Mouse (Mus musculus) midbrain, embryonic 13.5 days (tissue): Measurements from ENCODE around the gene Gins1. TPM values are rescaled to one million over a fixed set of nuclear protein-coding genes. Genes with fewer than 3 reads are reported as not detected.
A peak's percentile ranks its signal among the peaks of the same experiment; 100 is the strongest.
"Not testable (repeated sequence)": the region's sequence is repeated elsewhere in the genome, so short reads cannot be mapped to it uniquely, and the experiment has no call there.

ENCODE experiments used
- ATAC-seq: fragments of 200-750 bp; cut with Nextera tagmentation; 2 replicates; pipeline ENCODE4 v1.8.0; 2017; ENCODE audit warnings: mild to moderate bottlenecking, moderate TSS enrichment, moderate library complexity
- H3K27ac ChIP-seq: fragments of 300-500 bp; sonication (generic); 2 replicates; pipeline ENCODE4 v1.5.1; 2015; ENCODE audit warnings: inconsistent platforms, mild to moderate bottlenecking, moderate library complexity
- H3K27me3 ChIP-seq: fragments of 300-500 bp; sonication (generic); 2 replicates; pipeline ENCODE4 v1.6.1; 2015; ENCODE audit warnings: mild to moderate bottlenecking, inconsistent platforms
- H3K36me3 ChIP-seq: fragments of 300-500 bp; sonication (generic); 2 replicates; pipeline ENCODE4 v1.6.1; 2015; ENCODE audit warnings: mild to moderate bottlenecking, inconsistent platforms
- H3K4me1 ChIP-seq: fragments of 300-500 bp; sonication (generic); replicated peaks from 2 replicates; pipeline ENCODE4 v1.6.1; 2015; ENCODE audit warnings: inconsistent platforms
- H3K4me2 ChIP-seq: fragments of 300-500 bp; sonication (generic); replicated peaks from 2 replicates; pipeline ENCODE4 v1.6.1; 2015; ENCODE audit warnings: moderate library complexity, mild to moderate bottlenecking, inconsistent platforms
- H3K4me3 ChIP-seq: fragments of 300-500 bp; sonication (generic); replicated peaks from 2 replicates; pipeline ENCODE4 v1.5.1; 2015; ENCODE audit warnings: mild to moderate bottlenecking, inconsistent platforms
- H3K9ac ChIP-seq: fragments of 300-500 bp; sonication (generic); replicated peaks from 2 replicates; pipeline ENCODE4 v1.6.1; 2015; ENCODE audit warnings: mild to moderate bottlenecking, inconsistent platforms
- H3K9me3 ChIP-seq: fragments of 300-500 bp; sonication (generic); 2 replicates; pipeline ENCODE4 v1.6.1; 2016; ENCODE audit warnings: mild to moderate bottlenecking, inconsistent platforms
- WGBS: fragments of 180-500 bp; shearing (Covaris S2); methylation state at CpG from one replicate; pipeline ENCODE4 v1.1.7; 2015; 5-methylcytosine and 5-hydroxymethylcytosine counted together
- polyA plus RNA-seq: library from polyadenylated mRNA; unstranded; fragments of >200 nt; fragmentation: Nextera tagmentation; extraction: Ambion mirVana; gene quantifications from 2 replicates; pipeline ENCODE4 v1.2.1, GENCODE M21; 2015

The Gins1 gene
- polyA plus RNA-seq, 1 experiment from 2014 or later, result 33.5 TPM

- Histone ChIP-seq H3K27ac (no peak overlapping the region), H3K4me3 (no peak overlapping the region), H3K4me1 (no peaks in the 10 kb centered on the region), H3K9me3 (no peaks in the 10 kb centered on the region), H3K27me3 (no peaks in the 10 kb centered on the region), H3K9ac (no peak overlapping the region), H3K4me2 (no peak overlapping the region), H3K36me3 (peaks cover 3% of the 10 kb centered on the region; the same call in 1 of the 2 replicates)
- no peak for ATAC-seq
Observed at GRCm38 (mm10) chr2:150886315-150886714, 18.9 kb upstream of the Gins1 start.

- WGBS, result 85% methylated on average over 2 of the region's 2 CpGs
- ATAC-seq, result no peak
Observed at GRCm38 (mm10) chr2:150887370-150887769, 17.8 kb upstream of the Gins1 start.

GRCm38 (mm10) chr2:150894617-150895267 is 10.5 kb upstream of the Gins1 start:
- no peak overlapping the region for H3K4me3 ChIP-seq
- H3K36me3 ChIP-seq, result 0 out of 2 replicates have a peak, but pooled peaks cover 2% of the 10 kb centered on the region
- ATAC-seq, result no peak
- 85% methylated on average over 2 of the region's 2 CpGs for WGBS
- no peaks in the 10 kb centered on the region for H3K27me3 ChIP-seq
- H3K9ac ChIP-seq, result no peak overlapping the region
- no peak overlapping the region for H3K27ac ChIP-seq
- no peaks in the 10 kb centered on the region for H3K4me1 ChIP-seq
- H3K4me2 ChIP-seq, result no peak overlapping the region
- H3K9me3 ChIP-seq, result no peaks in the 10 kb centered on the region

More at GRCm38 (mm10) chr2:150887370-150887769, 17.8 kb upstream of the Gins1 start:
- H3K4me2 ChIP-seq, result no peak overlapping the region
- peaks cover 3% of the 10 kb centered on the region; the same call in 1 of the 2 replicates for H3K36me3 ChIP-seq
- H3K27ac ChIP-seq, result no peak overlapping the region
- no peak overlapping the region for H3K4me3 ChIP-seq
- H3K4me1 ChIP-seq, result no peaks in the 10 kb centered on the region
- no peaks in the 10 kb centered on the region for H3K27me3 ChIP-seq
- no peaks in the 10 kb centered on the region for H3K9me3 ChIP-seq
- H3K9ac ChIP-seq, result no peak overlapping the region

- WGBS, result 89% methylated on average over 7 of the region's 7 CpGs
- no peak for ATAC-seq
Observed at GRCm38 (mm10) chr2:150895691-150896252, 9.4 kb upstream of the Gins1 start.

GRCm38 (mm10) chr2:150900341-150900740 is 4.9 kb upstream of the Gins1 start:
- H3K4me1 ChIP-seq, result peaks cover 21% of the 10 kb centered on the region
- 0 out of 2 replicates have a peak, but pooled peaks cover 8% of the 10 kb centered on the region for H3K36me3 ChIP-seq
- H3K9ac ChIP-seq, result no peak overlapping the region
- ATAC-seq, result no peak
- no peak overlapping the region for H3K4me2 ChIP-seq
- H3K27ac ChIP-seq, result no peak overlapping the region
- no peaks in the 10 kb centered on the region for H3K9me3 ChIP-seq
- WGBS, result 94% methylated on average over 6 of the region's 6 CpGs
- H3K4me3 ChIP-seq, result no peak overlapping the region
- no peaks in the 10 kb centered on the region for H3K27me3 ChIP-seq

More at GRCm38 (mm10) chr2:150895691-150896252, 9.4 kb upstream of the Gins1 start:
- Histone ChIP-seq H3K4me2 (no peak overlapping the region), H3K4me3 (no peak overlapping the region), H3K36me3 (0 out of 2 replicates have a peak, but pooled peaks cover 8% of the 10 kb centered on the region), H3K27me3 (no peaks in the 10 kb centered on the region), H3K27ac (no peak overlapping the region), H3K9ac (no peak overlapping the region), H3K4me1 (no peaks in the 10 kb centered on the region), H3K9me3 (no peaks in the 10 kb centered on the region)

GRCm38 (mm10) chr2:150902347-150902746 is 2.9 kb upstream of the Gins1 start:
- WGBS, result 90% methylated on average over 8 of the region's 8 CpGs
- no peak overlapping the region; the same call in 1 of the 2 replicates for H3K4me3 ChIP-seq

GRCm38 (mm10) chr2:150904272-150904935 is 796 bp upstream of the Gins1 start, which contains the start of gene Abhd12:
Gene Abhd12 (minus strand): TSS chr2:150904741.
- Histone ChIP-seq H3K9ac (peak within 1 kb of the TSS; percentile 92), H3K4me2 (peak within 1 kb of the TSS; percentile 86), H3K9me3 (no peaks in the 10 kb centered on the region), H3K36me3 (0 out of 2 replicates have a peak, but pooled peaks cover 7% of the 10 kb centered on the region), H3K27ac (peak within 1 kb of the TSS; percentile 91), H3K4me1 (peaks cover 21% of the 10 kb centered on the region), H3K27me3 (no peaks in the 10 kb centered on the region), H3K4me3 (peak within 1 kb of the TSS; percentile 81)
- WGBS, result under 1% methylated on average over 65 of the region's 72 CpGs
- ATAC-seq, result peak; percentile 98

More at GRCm38 (mm10) chr2:150902347-150902746, 2.9 kb upstream of the Gins1 start:
- Histone ChIP-seq H3K27me3 (no peaks in the 10 kb centered on the region), H3K27ac (no peak overlapping the region), H3K9ac (no peak overlapping the region), H3K36me3 (0 out of 2 replicates have a peak, but pooled peaks cover 7% of the 10 kb centered on the region), H3K4me2 (peak overlapping the region; percentile 17), H3K9me3 (no peaks in the 10 kb centered on the region), H3K4me1 (peaks cover 21% of the 10 kb centered on the region)
- no peak for ATAC-seq

GRCm38 (mm10) chr2:150908881-150909280 is 3.7 kb downstream of the Gins1 start:
- not testable (repeated sequence) for H3K9me3 ChIP-seq, H3K27ac ChIP-seq, H3K27me3 ChIP-seq, H3K4me1 ChIP-seq, H3K9ac ChIP-seq, ATAC-seq, H3K36me3 ChIP-seq
- peak overlapping the region; percentile 61 for H3K4me2 ChIP-seq
- WGBS, result 50% methylated on average over 6 of the region's 6 CpGs
- peak overlapping the region; percentile 71 for H3K4me3 ChIP-seq

- Histone ChIP-seq H3K4me1 (peaks cover 9% of the 10 kb centered on the region), H3K9ac (peak overlapping the region; percentile 64), H3K27ac (peak overlapping the region; percentile 83), H3K4me3 (peak overlapping the region; percentile 71), H3K36me3 (no peaks in the 10 kb centered on the region), H3K9me3 (no peaks in the 10 kb centered on the region), H3K4me2 (peak overlapping the region; percentile 61), H3K27me3 (no peaks in the 10 kb centered on the region)
- peak; percentile 93 for ATAC-seq
- 0% methylated on average over 35 of the region's 35 CpGs for WGBS
Observed at GRCm38 (mm10) chr2:150909429-150910039, 4.3 kb downstream of the Gins1 start.

- Histone ChIP-seq H3K27ac (no peak overlapping the region), H3K4me1 (peaks cover 9% of the 10 kb centered on the region), H3K4me2 (peak overlapping the region; percentile 61), H3K4me3 (peak overlapping the region; percentile 71), H3K36me3 (no peaks in the 10 kb centered on the region), H3K9ac (peak overlapping the region; percentile 64), H3K27me3 (no peaks in the 10 kb centered on the region), H3K9me3 (no peaks in the 10 kb centered on the region)
- 49% methylated on average over 7 of the region's 10 CpGs for WGBS
- ATAC-seq, result peak; percentile 16; the same call in 1 of the 2 replicates
Observed at GRCm38 (mm10) chr2:150910295-150910881, 5.2 kb downstream of the Gins1 start.

- Histone ChIP-seq H3K4me2 (no peak overlapping the region), H3K27ac (no peak overlapping the region), H3K4me3 (no peak overlapping the region), H3K27me3 (no peaks in the 10 kb centered on the region), H3K9ac (no peak overlapping the region), H3K36me3 (peaks cover 20% of the 10 kb centered on the region), H3K9me3 (no peaks in the 10 kb centered on the region), H3K4me1 (peaks cover 7% of the 10 kb centered on the region)
- ATAC-seq, result no peak
- WGBS, result 87% methylated on average over 4 of the region's 4 CpGs
Observed at GRCm38 (mm10) chr2:150914781-150915515, 9.7 kb downstream of the Gins1 start.
